Mouse (Mus musculus) myocyte (in vitro differentiated cells): ENCODE measurements around the gene Elmod3. TPM values are rescaled to one million over a fixed set of nuclear protein-coding genes. Genes with fewer than 3 reads are reported as not detected.

Source experiments
- H3K27me3 ChIP-seq: one replicate; pipeline ENCODE4 v1.6.1; 2011; ENCODE audit not compliant: control insufficient read depth, insufficient read depth, insufficient read length
- H3K36me3 ChIP-seq: one replicate; pipeline ENCODE4 v1.6.1; 2011; ENCODE audit not compliant: control insufficient read depth, insufficient read depth
- H3K4me2 ChIP-seq: one replicate; pipeline ENCODE4 v1.6.1; 2011; ENCODE audit warnings: low read depth, control low read depth
- H3K4me3 ChIP-seq: one replicate; pipeline ENCODE4 v1.5.1; 2011; ENCODE audit warnings: mild to moderate bottlenecking, control low read depth, moderate library complexity
- H3K79me2 ChIP-seq: one replicate; pipeline ENCODE4 v1.6.1; 2011; ENCODE audit not compliant: control insufficient read depth, insufficient read depth
- H3ac ChIP-seq: one replicate; pipeline ENCODE4 v1.6.1; 2011; ENCODE audit not compliant: control insufficient read depth, insufficient read length
- CEBPB ChIP-seq: IDR thresholded peaks from 2 replicates; pipeline ENCODE4 v1.6.1; 2011; ENCODE audit warnings: mild to moderate bottlenecking, moderate library complexity; ENCODE audit not compliant: poor library complexity, insufficient read depth, severe bottlenecking
- E2F4 ChIP-seq: IDR thresholded peaks from one replicate; pipeline ENCODE4 v1.6.1; 2011; ENCODE audit warnings: mild to moderate bottlenecking, control low read depth, moderate library complexity; ENCODE audit not compliant: insufficient read depth
- MAX ChIP-seq: IDR thresholded peaks from one replicate; pipeline ENCODE4 v1.6.1; 2011; ENCODE audit warnings: low read depth, mild to moderate bottlenecking, control low read depth
- MYOD1 ChIP-seq, 3 experiments: IDR thresholded peaks; one replicate each; pipeline ENCODE4 v1.6.1; 2011; ENCODE audit warnings: control low read depth in 2 of 3, low read depth in 2 of 3, mild to moderate bottlenecking in 2 of 3, moderate library complexity in 1 of 3; ENCODE audit not compliant: insufficient read length in 2 of 3, control insufficient read depth in 1 of 3
- MYOG ChIP-seq, 3 experiments: IDR thresholded peaks; one replicate each; pipeline ENCODE4 v1.6.1; 2011; ENCODE audit warnings: control low read depth in 2 of 3, low read depth in 2 of 3, mild to moderate bottlenecking in 2 of 3; ENCODE audit not compliant: insufficient read length in 2 of 3, control insufficient read depth in 1 of 3, insufficient read depth in 1 of 3
- POLR2A ChIP-seq: IDR thresholded peaks from one replicate; pipeline ENCODE4 v1.6.1; 2011; ENCODE audit warnings: low read depth, mild to moderate bottlenecking, control low read depth, moderate library complexity; ENCODE audit not compliant: insufficient read length
- POLR2AphosphoS2 ChIP-seq: IDR thresholded peaks from one replicate; pipeline ENCODE4 v1.6.1; 2011; ENCODE audit warnings: low read depth, control low read depth; ENCODE audit not compliant: insufficient read length
- REST ChIP-seq: IDR thresholded peaks from one replicate; pipeline ENCODE4 v1.6.1; 2011; ENCODE audit warnings: mild to moderate bottlenecking, control low read depth, moderate library complexity; ENCODE audit not compliant: insufficient read depth, insufficient read length
- SRF ChIP-seq: IDR thresholded peaks from one replicate; pipeline ENCODE4 v1.6.1; 2011; ENCODE audit warnings: low read depth; ENCODE audit not compliant: control insufficient read depth, insufficient read length
- TCF12 ChIP-seq: IDR thresholded peaks from one replicate; pipeline ENCODE4 v1.6.1; 2011; ENCODE audit warnings: mild to moderate bottlenecking, control low read depth; ENCODE audit not compliant: poor library complexity, insufficient read depth, severe bottlenecking
- TCF3 ChIP-seq: IDR thresholded peaks from one replicate; pipeline ENCODE4 v1.6.1; 2011; ENCODE audit warnings: low read depth, control low read depth; ENCODE audit not compliant: insufficient read length
- USF1 ChIP-seq: IDR thresholded peaks from one replicate; pipeline ENCODE4 v1.6.1; 2011; ENCODE audit warnings: low read depth, mild to moderate bottlenecking, control low read depth, moderate library complexity
- polyA plus RNA-seq: library from polyadenylated mRNA; unstranded; fragments of >200 nt; fragmentation: generic; extraction: Trizol; gene quantifications from one replicate; pipeline ENCODE4 v1.2.1, GENCODE M21; 2012; ENCODE audit warnings: missing spikeins

Elmod3 gene
- polyA plus RNA-seq, 1 experiment = 6.4 TPM

GRCm38 (mm10) chr6:72528410-72529151 is 69.6 kb downstream of the Elmod3 start:
- H3K4me3 ChIP-seq = no peak overlapping the region
- no peaks in the 10 kb centered on the region for H3K36me3 ChIP-seq
- no peak overlapping the region for H3ac ChIP-seq
- no peaks in the 10 kb centered on the region for H3K79me2 ChIP-seq
- H3K27me3 ChIP-seq = no peaks in the 10 kb centered on the region
- TF ChIP-seq MYOG (IDR thresholded peaks at IDR 0.05; ENCODE audit: control insufficient read depth in 1 of 3, insufficient read depth in 1 of 3, insufficient read length in 2 of 3, low read depth in 2 of 3) = no peak
- TF ChIP-seq TCF3 = no peak
- TF ChIP-seq REST = no peak
- TF ChIP-seq E2F4 = no peak
- no peak for TF ChIP-seq TCF12
- TF ChIP-seq MYOD1 (IDR thresholded peaks at IDR 0.05; ENCODE audit: control insufficient read depth in 1 of 3, insufficient read length in 2 of 3, low read depth in 2 of 3) = no peak
- TF ChIP-seq MAX = no peak
- TF ChIP-seq POLR2AphosphoS2 = no peak
- no peak for TF ChIP-seq CEBPB
- TF ChIP-seq USF1 = no peak
- TF ChIP-seq SRF = no peak
- no peak for TF ChIP-seq POLR2A
- H3K4me2 ChIP-seq = no peak overlapping the region

GRCm38 (mm10) chr6:72527070-72527469 is 71.1 kb downstream of the Elmod3 start:
- Histone ChIP-seq H3K4me2 (no peak overlapping the region), H3ac (no peak overlapping the region), H3K27me3 (no peaks in the 10 kb centered on the region), H3K79me2 (no peaks in the 10 kb centered on the region), H3K36me3 (no peaks in the 10 kb centered on the region), H3K4me3 (no peak overlapping the region)
- TF ChIP-seq MYOD1 (IDR thresholded peaks at IDR 0.05; ENCODE audit: control insufficient read depth in 1 of 3, insufficient read length in 2 of 3, low read depth in 2 of 3) (no peak), POLR2A (no peak), CEBPB (no peak), USF1 (no peak), TCF12 (no peak), POLR2AphosphoS2 (no peak), E2F4 (no peak)

- Histone ChIP-seq H3K4me3 (no peak overlapping the region), H3K79me2 (no peaks in the 10 kb centered on the region), H3K27me3 (no peaks in the 10 kb centered on the region), H3ac (no peak overlapping the region), H3K4me2 (no peak overlapping the region), H3K36me3 (no peaks in the 10 kb centered on the region)
- TF ChIP-seq CEBPB = no peak
- no peak for TF ChIP-seq SRF
- no peak for TF ChIP-seq MYOG (IDR thresholded peaks at IDR 0.05; ENCODE audit: control insufficient read depth in 1 of 3, insufficient read depth in 1 of 3, insufficient read length in 2 of 3, low read depth in 2 of 3)
- TF ChIP-seq MAX = no peak
- no peak for TF ChIP-seq POLR2A
Measured at GRCm38 (mm10) chr6:72524160-72524559, 74.1 kb downstream of the Elmod3 start.

- Histone ChIP-seq H3ac (no peak overlapping the region), H3K79me2 (no peaks in the 10 kb centered on the region), H3K36me3 (no peaks in the 10 kb centered on the region), H3K4me2 (no peak overlapping the region), H3K4me3 (no peak overlapping the region), H3K27me3 (no peaks in the 10 kb centered on the region)
- TF ChIP-seq REST = no peak
- no peak for TF ChIP-seq CEBPB
- TF ChIP-seq MYOG (IDR thresholded peaks at IDR 0.05; ENCODE audit: control insufficient read depth in 1 of 3, insufficient read depth in 1 of 3, insufficient read length in 2 of 3, low read depth in 2 of 3) = no peak
- no peak for TF ChIP-seq SRF
- TF ChIP-seq E2F4 = no peak
- TF ChIP-seq MYOD1 (IDR thresholded peaks at IDR 0.05; ENCODE audit: control insufficient read depth in 1 of 3, insufficient read length in 2 of 3, low read depth in 2 of 3) = no peak
- TF ChIP-seq POLR2AphosphoS2 = no peak
- no peak for TF ChIP-seq TCF3
- no peak for TF ChIP-seq TCF12
- no peak for TF ChIP-seq POLR2A
- no peak for TF ChIP-seq MAX
Measured at GRCm38 (mm10) chr6:72523222-72523621, 75.0 kb downstream of the Elmod3 start.

GRCm38 (mm10) chr6:72522288-72522687 is 75.9 kb downstream of the Elmod3 start:
- TF ChIP-seq POLR2A = no peak
- no peak for TF ChIP-seq CEBPB
- no peak for TF ChIP-seq POLR2AphosphoS2
- no peak for TF ChIP-seq SRF
- TF ChIP-seq MYOD1 (IDR thresholded peaks at IDR 0.05; ENCODE audit: control insufficient read depth in 1 of 3, insufficient read length in 2 of 3, low read depth in 2 of 3) = no peak
- TF ChIP-seq TCF3 = no peak
- TF ChIP-seq REST = no peak
- TF ChIP-seq MAX = no peak
- TF ChIP-seq MYOG (IDR thresholded peaks at IDR 0.05; ENCODE audit: control insufficient read depth in 1 of 3, insufficient read depth in 1 of 3, insufficient read length in 2 of 3, low read depth in 2 of 3) = no peak
- TF ChIP-seq TCF12 = no peak
- TF ChIP-seq E2F4 = no peak
- no peak for TF ChIP-seq USF1
- Histone ChIP-seq H3K4me2 (peak overlapping the region; percentile 72), H3K27me3 (no peaks in the 10 kb centered on the region), H3ac (no peak overlapping the region), H3K4me3 (no peak overlapping the region), H3K79me2 (no peaks in the 10 kb centered on the region), H3K36me3 (no peaks in the 10 kb centered on the region)
